Mouse (Mus musculus): Measurements from ENCODE around the gene Zfp316.

Zfp316 gene

GRCm38 (mm10) chr5:143222287-143222686, 47.5 kb downstream of the Zfp316 start:
- DNase-seq (ENCODE audit: low read depth): no peak

DNA sequence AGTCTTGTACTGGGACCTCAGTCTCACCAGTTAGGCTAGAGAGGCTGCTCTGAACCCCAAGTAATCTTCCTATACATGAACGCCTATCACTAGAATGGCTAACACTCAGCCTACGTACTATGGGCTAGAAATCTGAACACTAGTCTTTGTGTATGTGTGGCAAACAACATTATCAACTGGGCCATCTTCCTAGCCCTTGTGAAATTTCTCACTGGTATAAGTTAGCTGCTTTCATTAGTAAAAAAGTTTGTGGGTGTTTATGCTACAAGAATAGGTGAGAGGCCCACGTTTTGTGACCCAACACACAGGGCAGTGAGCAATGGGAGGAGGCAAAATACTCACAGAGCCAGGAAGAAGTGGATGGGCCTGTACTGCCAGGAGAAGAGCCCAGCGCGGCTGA, 48.8 kb downstream of the Zfp316 start:
- no peak for DNase-seq (ENCODE audit: low read depth)

DNA sequence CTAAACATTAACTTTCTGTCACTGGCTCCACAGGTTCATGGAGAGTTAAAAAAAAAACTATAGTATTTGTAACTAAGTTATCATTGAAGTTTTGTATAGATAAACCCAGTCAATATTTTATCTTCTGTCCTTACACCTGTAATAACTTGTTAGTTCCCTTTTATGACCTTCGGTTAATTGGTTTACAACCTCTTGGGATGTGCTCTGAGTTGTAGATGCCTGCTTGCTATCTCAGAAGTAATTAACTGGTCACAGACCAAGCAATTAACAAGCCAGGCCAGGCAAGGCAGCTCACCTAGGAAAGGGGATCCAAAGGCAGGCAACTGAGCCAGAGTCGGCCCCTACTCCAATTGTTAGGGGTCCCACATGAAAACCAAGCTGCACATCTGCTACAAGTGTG, 56.0 kb downstream of the Zfp316 start:
- no peak for DNase-seq (ENCODE audit: low read depth)

DNA sequence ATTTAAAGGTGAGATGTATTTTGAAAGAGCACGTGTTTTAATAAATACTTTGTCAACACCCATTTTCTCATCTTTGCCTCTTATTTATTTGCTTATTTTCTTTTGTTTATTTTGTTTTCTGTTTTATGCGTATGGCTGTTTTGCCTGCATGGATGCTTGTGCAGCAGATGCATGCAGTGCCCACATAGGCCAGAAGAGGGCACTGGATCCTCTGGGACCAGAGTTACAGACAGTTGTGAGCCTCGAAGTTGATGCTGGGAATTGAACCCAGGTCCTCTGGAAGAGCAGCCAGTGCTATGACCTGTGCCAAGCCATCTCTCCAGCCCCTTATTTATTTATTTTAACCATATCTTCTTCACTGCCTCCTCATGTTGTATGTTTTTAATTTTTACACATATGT, 64.8 kb downstream of the Zfp316 start:
- DNase-seq (ENCODE audit: low read depth): no peak
